Mouse (Mus musculus) C2C12 (cell line): ENCODE results near the gene Bcl2. TPM values are rescaled to one million over a fixed set of nuclear protein-coding genes. Genes with fewer than 3 reads are reported as not detected.

Source experiments
- H3K27me3 ChIP-seq: one replicate; pipeline ENCODE4 v1.6.1; 2011; ENCODE audit not compliant: control insufficient read depth, insufficient read depth, insufficient read length
- H3K36me3 ChIP-seq: one replicate; pipeline ENCODE4 v1.6.1; 2011; ENCODE audit not compliant: control insufficient read depth, insufficient read depth
- H3K4me3 ChIP-seq: one replicate; pipeline ENCODE4 v1.5.1; 2011; ENCODE audit warnings: mild to moderate bottlenecking, control low read depth; ENCODE audit not compliant: poor library complexity, insufficient read depth, severe bottlenecking
- H3K79me2 ChIP-seq: one replicate; pipeline ENCODE4 v1.6.1; 2011; ENCODE audit not compliant: control insufficient read depth, insufficient read depth
- H3K79me3 ChIP-seq: one replicate; pipeline ENCODE4 v1.6.1; 2011; ENCODE audit warnings: low read depth, control low read depth
- H3ac ChIP-seq: one replicate; pipeline ENCODE3; 2011; ENCODE audit warnings: low read depth; ENCODE audit not compliant: control insufficient read depth, insufficient read length
- CEBPB ChIP-seq: IDR thresholded peaks from one replicate; pipeline ENCODE4 v1.6.1; 2011; ENCODE audit warnings: low read depth, mild to moderate bottlenecking, control low read depth, moderate library complexity
- CTCF ChIP-seq: IDR thresholded peaks from one replicate; pipeline ENCODE4 v1.5.1; 2011; ENCODE audit not compliant: control insufficient read depth, insufficient read depth, insufficient read length
- FOSL1 ChIP-seq: IDR thresholded peaks from one replicate; pipeline ENCODE4 v1.8.0; 2011; ENCODE audit warnings: mild to moderate bottlenecking, low read length; ENCODE audit not compliant: poor library complexity, insufficient read depth, severe bottlenecking
- MAX ChIP-seq: IDR thresholded peaks from one replicate; pipeline ENCODE4 v1.6.1; 2011; ENCODE audit warnings: mild to moderate bottlenecking, control low read depth
- MYOD1 ChIP-seq: IDR thresholded peaks from one replicate; pipeline ENCODE4 v1.6.1; 2011; ENCODE audit warnings: low read depth; ENCODE audit not compliant: control insufficient read depth, insufficient read length
- MYOG ChIP-seq: IDR thresholded peaks from one replicate; pipeline ENCODE4 v1.6.1; 2011; ENCODE audit not compliant: control insufficient read depth, insufficient read length; ENCODE audit errors: extremely low read depth
- USF1 ChIP-seq: IDR thresholded peaks from one replicate; pipeline ENCODE4 v1.6.1; 2011; ENCODE audit warnings: low read depth, mild to moderate bottlenecking, control low read depth, moderate library complexity
- polyA plus RNA-seq: library from polyadenylated mRNA; unstranded; fragments of >200 nt; fragmentation: generic; extraction: Trizol; gene quantifications from one replicate; pipeline ENCODE4 v1.2.1, GENCODE M21; 2012; ENCODE audit warnings: missing spikeins

The Bcl2 gene
- polyA plus RNA-seq, 1 experiment, result 1.8 TPM

DNA sequence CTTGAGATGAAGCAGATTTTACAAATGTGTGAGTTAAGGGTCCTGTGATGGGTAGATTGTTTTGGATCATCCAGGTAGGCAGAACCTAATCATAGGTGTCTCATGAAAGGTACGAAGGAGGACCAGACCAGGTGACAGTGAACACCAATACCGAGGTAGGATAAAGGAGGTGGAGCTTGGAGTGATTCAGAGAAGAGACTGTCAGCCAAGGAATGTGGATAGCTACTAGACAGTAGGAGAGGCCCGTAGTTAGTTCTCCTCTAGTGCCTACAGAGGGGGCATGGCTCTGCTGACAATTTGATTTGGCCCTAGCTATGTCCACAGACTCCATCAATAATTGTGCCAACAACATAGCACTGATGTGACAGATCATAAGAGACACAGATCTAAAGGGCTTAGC, 188.0 kb downstream of the Bcl2 start:
- no peaks in the 10 kb centered on the region for H3K27me3 ChIP-seq
- no peaks in the 10 kb centered on the region for H3K36me3 ChIP-seq
- H3K79me3 ChIP-seq, result no peaks in the 10 kb centered on the region
- TF ChIP-seq MAX (no peak), USF1 (no peak), MYOD1 (no peak), MYOG (no peak), CEBPB (no peak), FOSL1 (no peak), CTCF (no peak)
- H3K79me2 ChIP-seq, result no peaks in the 10 kb centered on the region
- no peak overlapping the region for H3K4me3 ChIP-seq
- H3ac ChIP-seq, result no peak overlapping the region

DNA sequence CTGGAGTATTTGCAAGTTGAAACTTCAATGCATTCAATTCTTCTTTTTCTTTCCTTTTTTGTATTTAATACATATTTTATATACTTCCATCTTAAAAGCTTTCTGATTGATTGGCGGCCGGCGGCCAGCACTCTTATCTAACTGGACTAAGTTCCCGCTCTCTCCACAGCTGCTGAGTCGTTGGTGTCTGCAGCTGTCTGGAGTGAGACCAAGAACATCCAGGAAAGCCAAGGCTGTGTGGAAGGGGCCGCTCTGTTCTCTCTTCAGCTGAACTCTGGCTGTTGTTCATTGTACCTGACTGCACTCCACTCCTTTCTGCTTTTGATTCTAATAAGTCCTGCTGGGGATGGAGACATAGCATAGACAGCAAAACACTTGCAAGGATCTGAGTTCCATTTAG, 190.3 kb downstream of the Bcl2 start:
- TF ChIP-seq MYOD1 (no peak), USF1 (no peak), CTCF (no peak), FOSL1 (no peak), CEBPB (no peak), MYOG (no peak), MAX (no peak)
- Histone ChIP-seq H3K4me3 (no peak overlapping the region), H3K27me3 (no peaks in the 10 kb centered on the region), H3ac (no peak overlapping the region), H3K79me2 (no peaks in the 10 kb centered on the region), H3K79me3 (no peaks in the 10 kb centered on the region), H3K36me3 (no peaks in the 10 kb centered on the region)

DNA sequence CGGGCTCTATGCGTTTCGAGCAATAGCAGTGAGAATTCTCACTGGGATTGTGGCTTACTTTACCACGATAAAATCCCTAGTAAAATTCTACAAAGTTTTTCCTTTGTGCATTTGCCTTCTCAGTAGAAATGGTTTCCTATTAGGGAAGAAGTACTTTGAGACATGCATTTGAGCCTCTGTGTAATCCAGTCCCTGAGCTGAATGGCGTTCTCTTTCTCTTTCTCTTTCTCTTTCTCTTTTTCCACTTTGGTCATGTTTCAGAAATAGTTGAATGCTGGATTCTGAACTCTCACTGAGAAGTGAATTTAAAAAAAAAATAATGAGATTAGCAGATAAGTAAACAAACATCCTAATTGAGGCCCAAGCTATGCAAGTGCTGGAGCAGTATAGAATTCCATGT, 191.1 kb downstream of the Bcl2 start:
- no peaks in the 10 kb centered on the region for H3K79me2 ChIP-seq
- H3K36me3 ChIP-seq, result no peaks in the 10 kb centered on the region
- H3ac ChIP-seq, result no peak overlapping the region
- TF ChIP-seq CEBPB (no peak), MYOD1 (no peak), USF1 (no peak), MYOG (no peak), MAX (no peak), CTCF (no peak), FOSL1 (no peak)
- H3K4me3 ChIP-seq, result no peak overlapping the region
- H3K79me3 ChIP-seq, result no peaks in the 10 kb centered on the region
- H3K27me3 ChIP-seq, result no peaks in the 10 kb centered on the region

DNA sequence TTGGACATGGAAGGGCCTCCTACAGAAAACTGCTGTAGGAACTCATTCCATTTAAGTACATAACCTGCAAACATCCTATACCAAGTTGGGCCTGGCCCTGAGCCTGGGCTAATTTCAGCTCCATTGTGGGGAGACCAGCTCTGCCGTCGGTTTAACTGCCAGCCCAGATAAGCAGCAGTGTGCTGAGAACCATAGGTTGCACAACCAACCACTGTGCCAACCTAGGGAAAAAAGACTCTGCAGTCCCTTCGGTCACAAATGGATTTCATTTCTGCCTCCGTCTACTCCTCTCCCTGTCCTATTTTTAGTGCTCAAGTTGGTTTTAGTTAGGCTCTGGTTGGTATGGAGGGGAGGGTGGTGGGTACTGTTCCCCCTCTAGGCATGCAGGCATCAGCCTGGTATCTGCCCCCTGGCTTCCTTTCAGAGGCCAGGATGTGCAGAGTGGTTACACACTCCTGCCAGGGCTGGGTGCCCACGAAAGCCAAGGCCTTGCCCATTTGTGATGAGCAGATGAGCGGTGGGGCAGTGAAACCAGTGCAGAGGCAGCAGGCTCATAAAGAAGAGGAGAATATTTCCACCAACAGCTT, 196.4 kb downstream of the Bcl2 start:
- Histone ChIP-seq H3K36me3 (no peaks in the 10 kb centered on the region), H3K27me3 (no peaks in the 10 kb centered on the region), H3K4me3 (no peak overlapping the region), H3ac (no peak overlapping the region), H3K79me3 (no peaks in the 10 kb centered on the region), H3K79me2 (no peaks in the 10 kb centered on the region)
- TF ChIP-seq CEBPB (no peak), MAX (no peak), FOSL1 (no peak), MYOG (no peak), MYOD1 (no peak), USF1 (no peak), CTCF (no peak)

DNA sequence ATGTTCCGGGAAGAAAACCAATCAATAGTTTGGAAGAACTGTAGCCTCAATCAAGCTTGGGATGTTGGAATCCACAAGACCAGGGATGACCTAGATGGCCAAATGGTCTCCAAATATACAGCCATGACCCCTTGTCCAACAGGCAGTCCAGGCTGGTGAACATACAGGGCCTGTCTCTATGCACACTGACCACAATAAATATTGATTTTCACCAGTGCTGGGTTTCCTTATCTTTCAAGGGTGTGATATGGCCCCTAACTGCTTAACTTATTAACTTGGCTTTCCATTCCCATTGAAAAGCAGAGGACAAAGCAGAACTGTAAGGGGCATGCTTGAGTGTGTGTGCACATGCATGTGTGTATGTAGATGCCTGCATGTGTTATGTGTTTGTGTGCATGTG, 197.0 kb downstream of the Bcl2 start:
- Histone ChIP-seq H3K79me3 (no peaks in the 10 kb centered on the region), H3ac (no peak overlapping the region), H3K36me3 (no peaks in the 10 kb centered on the region), H3K27me3 (no peaks in the 10 kb centered on the region), H3K4me3 (no peak overlapping the region), H3K79me2 (no peaks in the 10 kb centered on the region)
- no peak for TF ChIP-seq CTCF

DNA sequence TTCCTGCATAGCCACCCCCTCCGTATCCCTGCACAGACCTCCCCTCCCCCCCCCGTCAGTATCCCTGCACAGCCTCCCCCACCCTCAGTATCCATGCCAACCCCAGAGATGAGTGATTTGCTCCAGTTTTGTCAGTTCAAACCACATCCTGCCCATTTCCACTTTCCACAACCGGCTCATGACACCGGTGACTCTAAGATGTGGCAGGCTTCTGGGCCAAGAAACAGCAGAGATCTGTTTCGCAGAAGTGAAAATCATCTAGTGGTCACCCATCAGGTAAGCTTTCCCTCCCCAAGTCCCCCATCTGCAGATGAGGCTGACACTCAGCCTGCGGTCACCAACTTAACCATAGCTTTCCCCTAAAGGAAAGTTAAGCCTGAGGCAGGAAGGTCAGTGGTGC, 198.5 kb downstream of the Bcl2 start:
- Histone ChIP-seq H3ac (no peak overlapping the region), H3K79me2 (no peaks in the 10 kb centered on the region), H3K36me3 (no peaks in the 10 kb centered on the region), H3K4me3 (no peak overlapping the region), H3K27me3 (no peaks in the 10 kb centered on the region), H3K79me3 (no peaks in the 10 kb centered on the region)
- no peak for TF ChIP-seq FOSL1
- no peak for TF ChIP-seq USF1
- TF ChIP-seq MYOD1, result no peak
